ENCODE assay signal across 16 mouse cellular contexts in genomic region chr1:73593653-73594385, GRCm38 (mm10).
A peak's percentile ranks its signal among the peaks of the same experiment; 100 is the strongest.
DNase-seq lines count a peak whose midpoint lies in the region; ATAC-seq lines count a peak whose summit lies in the region.
"Had no signal": no experiment of that assay in that cellular context is flagged by ENCODE, and none has a peak within 500 bp of the region (broad histone marks: within the 10 kb centered on the region; RNA-seq: fewer than 3 reads in every experiment).

No protein-coding gene starts in this region.

- no peak for ATAC-seq in erythroid progenitor cell, adult 5-6 weeks (replicated peaks; ENCODE audit: low FRiP score, poor library complexity, severe bottlenecking)
- ATAC-seq: hindbrain, embryonic 16.5 days; intestine, postnatal 0 days; liver, embryonic 12.5 days; midbrain, embryonic 13.5 days had no signal

- peak; percentile 24 for DNase-seq in layer of hippocampus, adult 11-12 months (ENCODE audit: low spot score)
- DNase-seq in layer of hippocampus, postnatal 25 days (ENCODE audit: extremely low spot score in 1 of 2, low spot score in 1 of 2), result no peak
- DNase-seq in right cerebral cortex, adult 2 months (ENCODE audit: low spot score in 2 of 2), result peak; percentile 24 to 35
- DNase-seq in right cerebral cortex, postnatal 10 days (ENCODE audit: low spot score in 2 of 2), result no peak
- DNase-seq in layer of hippocampus, postnatal 36 days, result peak; percentile 33 to 37
- no peak for DNase-seq in embryo, embryonic 9.5 days (ENCODE audit: extremely low spot score)
- DNase-seq: adrenal gland, postnatal 25 days; cerebellum, postnatal 10 days; heart, adult 18-20 months; heart, postnatal 4 days; kidney, postnatal 25 days had no signal

Comparison
In these comparisons a context has a peak if more than half of its experiments do, and no peak if none do; other contexts are left out.
1. DNase-seq: peak in layer of hippocampus, adult 11-12 months (single experiment), right cerebral cortex, adult 2 months (2 of 2) and layer of hippocampus, postnatal 36 days (2 of 2); none in layer of hippocampus, postnatal 25 days (0 of 2), right cerebral cortex, postnatal 10 days (0 of 2) and embryo, embryonic 9.5 days (single experiment).